Mouse (Mus musculus): ENCODE results near the gene Lrrfip2. TPM values are rescaled to one million over a fixed set of nuclear protein-coding genes. Genes with fewer than 3 reads are reported as not detected.
A peak's percentile ranks its signal among the peaks of the same experiment; 100 is the strongest.

The Lrrfip2 gene
- total RNA-seq, 1 experiment from 2014 or later, result 65.7 TPM

- ATAC-seq (replicated peaks in 1 of 2; ENCODE audit: insufficient read depth in 1 of 2, low FRiP score in 2 of 2, low TSS enrichment in 1 of 2, low read depth in 1 of 2, poor library complexity in 2 of 2, severe bottlenecking in 2 of 2), result peak; percentile 44 to 66; a peak in 2 of 4 replicates
Observed at GRCm38 (mm10) chr9:111146216-111146798, 28.9 kb downstream of the Lrrfip2 start.

GRCm38 (mm10) chr9:111148006-111148405 is 30.6 kb downstream of the Lrrfip2 start:
- no peak for ATAC-seq (replicated peaks in 1 of 2; ENCODE audit: insufficient read depth in 1 of 2, low FRiP score in 2 of 2, low TSS enrichment in 1 of 2, low read depth in 1 of 2, poor library complexity in 2 of 2, severe bottlenecking in 2 of 2)

GRCm38 (mm10) chr9:111148414-111148813 is 31.0 kb downstream of the Lrrfip2 start:
- ATAC-seq (replicated peaks in 1 of 2; ENCODE audit: insufficient read depth in 1 of 2, low FRiP score in 2 of 2, low TSS enrichment in 1 of 2, low read depth in 1 of 2, poor library complexity in 2 of 2, severe bottlenecking in 2 of 2), result no peak

GRCm38 (mm10) chr9:111149188-111149945 is 32.0 kb downstream of the Lrrfip2 start:
- no peak for ATAC-seq (replicated peaks in 1 of 2; ENCODE audit: insufficient read depth in 1 of 2, low FRiP score in 2 of 2, low TSS enrichment in 1 of 2, low read depth in 1 of 2, poor library complexity in 2 of 2, severe bottlenecking in 2 of 2)

GRCm38 (mm10) chr9:111152314-111152897 is 35.0 kb downstream of the Lrrfip2 start:
- no peak for ATAC-seq (replicated peaks in 1 of 2; ENCODE audit: insufficient read depth in 1 of 2, low FRiP score in 2 of 2, low TSS enrichment in 1 of 2, low read depth in 1 of 2, poor library complexity in 2 of 2, severe bottlenecking in 2 of 2)

GRCm38 (mm10) chr9:111153026-111153425 is 35.6 kb downstream of the Lrrfip2 start:
- ATAC-seq (replicated peaks in 1 of 2; ENCODE audit: insufficient read depth in 1 of 2, low FRiP score in 2 of 2, low TSS enrichment in 1 of 2, low read depth in 1 of 2, poor library complexity in 2 of 2, severe bottlenecking in 2 of 2), result no peak

- no peak for ATAC-seq (replicated peaks in 1 of 2; ENCODE audit: insufficient read depth in 1 of 2, low FRiP score in 2 of 2, low TSS enrichment in 1 of 2, low read depth in 1 of 2, poor library complexity in 2 of 2, severe bottlenecking in 2 of 2)
Observed at GRCm38 (mm10) chr9:111155764-111156458, 38.5 kb downstream of the Lrrfip2 start.

GRCm38 (mm10) chr9:111159562-111159961 is 42.2 kb downstream of the Lrrfip2 start:
- ATAC-seq (replicated peaks in 1 of 2; ENCODE audit: insufficient read depth in 1 of 2, low FRiP score in 2 of 2, low TSS enrichment in 1 of 2, low read depth in 1 of 2, poor library complexity in 2 of 2, severe bottlenecking in 2 of 2), result no peak

- ATAC-seq (replicated peaks in 1 of 2; ENCODE audit: insufficient read depth in 1 of 2, low FRiP score in 2 of 2, low TSS enrichment in 1 of 2, low read depth in 1 of 2, poor library complexity in 2 of 2, severe bottlenecking in 2 of 2), result peak; percentile 59 to 68; a peak in 3 of 4 replicates
Observed at GRCm38 (mm10) chr9:111161213-111161612, 43.8 kb downstream of the Lrrfip2 start.

- ATAC-seq (replicated peaks in 1 of 2; ENCODE audit: insufficient read depth in 1 of 2, low FRiP score in 2 of 2, low TSS enrichment in 1 of 2, low read depth in 1 of 2, poor library complexity in 2 of 2, severe bottlenecking in 2 of 2), result no peak
Observed at GRCm38 (mm10) chr9:111166612-111167011, 49.2 kb downstream of the Lrrfip2 start.

- no peak for ATAC-seq (replicated peaks in 1 of 2; ENCODE audit: insufficient read depth in 1 of 2, low FRiP score in 2 of 2, low TSS enrichment in 1 of 2, low read depth in 1 of 2, poor library complexity in 2 of 2, severe bottlenecking in 2 of 2)
Observed at GRCm38 (mm10) chr9:111170430-111170829, 53.0 kb downstream of the Lrrfip2 start.

GRCm38 (mm10) chr9:111174071-111174470 is 56.7 kb downstream of the Lrrfip2 start:
- ATAC-seq (replicated peaks in 1 of 2; ENCODE audit: insufficient read depth in 1 of 2, low FRiP score in 2 of 2, low TSS enrichment in 1 of 2, low read depth in 1 of 2, poor library complexity in 2 of 2, severe bottlenecking in 2 of 2), result no peak

- ATAC-seq (replicated peaks in 1 of 2; ENCODE audit: insufficient read depth in 1 of 2, low FRiP score in 2 of 2, low TSS enrichment in 1 of 2, low read depth in 1 of 2, poor library complexity in 2 of 2, severe bottlenecking in 2 of 2), result no peak
Observed at GRCm38 (mm10) chr9:111178971-111179370, 61.6 kb downstream of the Lrrfip2 start.

- ATAC-seq (replicated peaks in 1 of 2; ENCODE audit: insufficient read depth in 1 of 2, low FRiP score in 2 of 2, low TSS enrichment in 1 of 2, low read depth in 1 of 2, poor library complexity in 2 of 2, severe bottlenecking in 2 of 2), result peak in 1 of 2 experiments; percentile 48; a peak in 1 of 4 replicates
Observed at GRCm38 (mm10) chr9:111182176-111182575, 64.8 kb downstream of the Lrrfip2 start.

- no peak for ATAC-seq (replicated peaks in 1 of 2; ENCODE audit: insufficient read depth in 1 of 2, low FRiP score in 2 of 2, low TSS enrichment in 1 of 2, low read depth in 1 of 2, poor library complexity in 2 of 2, severe bottlenecking in 2 of 2)
Observed at GRCm38 (mm10) chr9:111184929-111185328, 67.5 kb downstream of the Lrrfip2 start.

- ATAC-seq (replicated peaks in 1 of 2; ENCODE audit: insufficient read depth in 1 of 2, low FRiP score in 2 of 2, low TSS enrichment in 1 of 2, low read depth in 1 of 2, poor library complexity in 2 of 2, severe bottlenecking in 2 of 2), result no peak
Observed at GRCm38 (mm10) chr9:111186861-111187260, 69.5 kb downstream of the Lrrfip2 start.

GRCm38 (mm10) chr9:111188731-111189130 is 71.3 kb downstream of the Lrrfip2 start:
- no peak for ATAC-seq (replicated peaks in 1 of 2; ENCODE audit: insufficient read depth in 1 of 2, low FRiP score in 2 of 2, low TSS enrichment in 1 of 2, low read depth in 1 of 2, poor library complexity in 2 of 2, severe bottlenecking in 2 of 2)

GRCm38 (mm10) chr9:111193211-111193610 is 75.8 kb downstream of the Lrrfip2 start:
- no peak for ATAC-seq (replicated peaks in 1 of 2; ENCODE audit: insufficient read depth in 1 of 2, low FRiP score in 2 of 2, low TSS enrichment in 1 of 2, low read depth in 1 of 2, poor library complexity in 2 of 2, severe bottlenecking in 2 of 2)
